Mouse (Mus musculus) telencephalon, adult 2 months (tissue): ENCODE data around the gene Rnf126.
"Not testable (repeated sequence)": the region's sequence is repeated elsewhere in the genome, so short reads cannot be mapped to it uniquely, and the experiment has no call there.

ENCODE experiments used
- DNase-seq: peaks from one replicate; pipeline ENCODE4 v3.0.0-alpha.2; 2011; ENCODE audit warnings: low read depth, low spot score

Rnf126 gene

GRCm38 (mm10) chr10:79766001-79766507, 698 bp downstream of the Rnf126 start:
- no peak for DNase-seq

DNA sequence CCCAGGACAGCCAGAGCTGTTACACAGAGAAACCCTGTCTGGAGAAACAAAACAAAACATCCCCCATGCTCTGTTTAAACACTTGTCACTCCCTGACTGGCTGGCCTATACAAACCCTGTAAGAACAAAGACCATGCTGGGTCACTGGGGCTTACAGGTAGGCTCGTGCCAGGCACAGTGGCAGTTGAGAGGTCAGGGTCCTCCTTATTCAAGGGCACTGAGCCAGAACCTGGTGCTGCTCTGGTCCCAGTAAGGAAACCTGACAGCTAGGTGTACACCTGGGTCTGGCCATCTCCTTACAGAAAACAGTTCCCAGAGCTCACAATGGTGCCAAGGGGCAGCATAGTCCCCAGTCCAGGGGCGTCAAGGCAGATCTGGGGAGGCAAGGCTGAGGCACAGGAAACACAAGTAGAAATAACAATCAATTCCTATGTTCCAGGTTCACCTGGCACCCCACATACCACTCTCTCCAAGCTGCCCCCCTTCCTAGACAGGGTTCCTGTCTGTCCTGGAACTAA, 1.5 kb downstream of the Rnf126 start:
- DNase-seq = no peak

DNA sequence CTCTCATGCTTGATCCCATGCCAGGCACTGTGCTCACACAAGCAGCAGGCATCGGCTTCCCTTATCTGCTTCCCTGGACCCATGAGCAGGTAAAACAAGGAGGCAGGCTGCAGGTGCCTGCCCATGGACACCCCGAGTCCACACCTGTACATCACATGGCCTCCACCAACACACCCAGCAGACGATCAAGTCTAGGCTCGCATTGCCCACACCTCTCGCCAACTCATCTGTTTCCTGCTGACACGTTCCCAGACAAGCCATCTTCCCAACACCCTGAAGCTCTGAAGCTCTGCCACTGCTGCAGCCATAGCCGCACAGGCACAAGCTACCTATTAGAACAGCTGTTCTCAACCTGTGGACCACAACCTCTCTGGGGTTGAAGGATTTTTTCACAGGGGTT, 2.5 kb downstream of the Rnf126 start:
- DNase-seq = no peak

GRCm38 (mm10) chr10:79762875-79763274, 3.9 kb downstream of the Rnf126 start:
- DNase-seq = no peak

DNA sequence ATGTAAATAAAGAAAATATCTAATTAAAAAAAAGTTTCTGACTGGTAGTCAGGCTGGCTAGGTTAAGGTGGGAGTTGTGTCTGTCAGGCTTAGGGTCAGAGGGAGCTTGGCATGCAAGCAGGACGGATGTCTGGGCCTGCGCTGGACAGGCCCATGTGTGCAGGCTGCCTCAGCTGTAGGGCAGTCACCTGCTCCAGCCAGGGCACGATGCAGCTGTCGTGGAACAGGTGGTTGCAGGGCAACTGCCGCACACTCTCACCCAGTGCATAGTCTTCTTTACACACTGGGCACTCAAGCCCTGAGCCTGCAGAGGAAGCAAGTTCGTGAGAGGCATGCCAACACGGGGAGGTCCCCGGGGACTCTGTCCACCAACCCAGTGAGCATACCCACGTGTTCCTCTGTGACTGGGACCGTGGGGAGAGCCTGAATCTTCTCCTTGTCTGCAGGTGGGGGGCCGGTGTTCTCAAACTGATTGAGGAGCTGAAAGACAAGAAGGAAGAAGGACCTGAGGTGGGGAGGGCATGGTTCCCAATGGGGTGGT, 6.1 kb downstream of the Rnf126 start:
- no peak for DNase-seq

- DNase-seq = not testable (repeated sequence)
These were observed 7.1 kb downstream of the Rnf126 start for GRCm38 (mm10) chr10:79759675-79760074.

- DNase-seq = no peak
These were observed 10.1 kb downstream of the Rnf126 start for GRCm38 (mm10) chr10:79756660-79757059.

DNA sequence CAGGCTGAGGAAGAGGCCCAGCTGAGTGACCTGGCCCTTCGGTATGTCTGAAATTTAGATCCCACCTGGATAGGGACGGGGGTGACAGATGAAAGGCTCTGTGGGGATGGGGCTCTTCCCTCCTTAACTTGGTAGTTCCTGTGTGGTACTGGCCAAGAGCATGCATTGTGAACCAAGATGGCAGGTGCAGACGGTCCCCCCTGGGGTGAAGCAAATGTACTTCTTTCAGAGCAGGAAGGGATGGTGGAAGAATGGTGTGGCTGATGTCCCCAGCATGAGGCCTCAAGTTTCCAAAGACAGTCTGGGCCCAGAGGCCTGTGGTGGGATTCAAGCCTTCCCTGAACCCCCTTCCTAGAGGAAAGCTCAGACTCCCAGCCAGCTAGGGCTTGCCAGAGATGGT, 10.9 kb downstream of the Rnf126 start:
- DNase-seq = no peak

DNA sequence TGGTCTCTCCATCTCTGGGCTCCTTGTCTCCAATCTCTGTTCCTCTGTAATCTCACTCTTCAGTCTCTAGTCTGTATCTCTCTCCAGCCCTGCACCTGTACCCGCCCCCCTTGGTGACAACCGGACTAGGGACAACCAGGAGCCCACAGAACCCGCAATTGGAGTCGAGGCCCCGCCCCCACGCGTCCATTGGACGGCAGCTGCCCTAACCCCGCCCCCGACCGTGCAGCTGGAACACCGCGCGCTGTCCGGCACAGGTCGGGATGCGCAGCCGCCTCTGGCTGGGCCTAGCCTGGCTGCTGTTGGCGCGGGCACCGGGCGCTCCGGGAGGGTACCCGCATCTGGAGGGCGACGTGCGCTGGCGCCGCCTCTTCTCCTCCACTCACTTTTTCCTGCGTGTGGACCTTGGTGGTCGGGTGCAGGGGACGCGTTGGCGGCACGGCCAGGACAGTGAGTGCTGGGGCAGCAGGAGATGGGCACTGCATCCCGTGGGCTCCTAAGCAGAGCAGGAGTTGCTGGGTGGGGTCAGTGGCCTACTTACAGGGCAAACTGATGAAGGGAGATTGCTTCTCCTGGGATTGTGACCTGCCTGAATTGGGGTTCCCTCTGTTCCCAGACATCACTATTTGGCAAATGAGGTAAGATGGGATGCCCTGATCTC, 11.8 kb downstream of the Rnf126 start, which contains the start of gene Fgf22:
TSS of gene Fgf22 (plus strand) at position 221 of the 661 bp plus-strand sequence.
- DNase-seq = peak; percentile 29

- no peak for DNase-seq
These were observed 18.3 kb downstream of the Rnf126 start for GRCm38 (mm10) chr10:79748496-79748895.

DNA sequence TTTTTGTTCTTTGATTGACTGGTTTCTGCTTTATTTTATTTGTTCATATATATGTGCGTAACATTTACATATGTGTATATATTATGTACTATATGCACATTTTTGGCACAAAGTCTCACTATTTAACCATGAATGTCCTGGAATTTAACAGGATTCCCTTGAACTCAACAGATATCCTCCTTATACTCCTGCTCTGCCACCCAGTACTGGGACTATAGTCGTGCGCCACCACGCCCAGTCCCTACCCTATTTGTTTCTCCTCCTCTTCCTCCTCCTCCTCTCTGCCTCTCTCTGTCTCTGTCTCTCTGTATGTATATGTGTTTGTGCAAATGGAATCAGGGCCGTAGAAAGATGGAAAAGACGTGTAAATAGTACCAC, 20.0 kb downstream of the Rnf126 start:
- no peak for DNase-seq

DNA sequence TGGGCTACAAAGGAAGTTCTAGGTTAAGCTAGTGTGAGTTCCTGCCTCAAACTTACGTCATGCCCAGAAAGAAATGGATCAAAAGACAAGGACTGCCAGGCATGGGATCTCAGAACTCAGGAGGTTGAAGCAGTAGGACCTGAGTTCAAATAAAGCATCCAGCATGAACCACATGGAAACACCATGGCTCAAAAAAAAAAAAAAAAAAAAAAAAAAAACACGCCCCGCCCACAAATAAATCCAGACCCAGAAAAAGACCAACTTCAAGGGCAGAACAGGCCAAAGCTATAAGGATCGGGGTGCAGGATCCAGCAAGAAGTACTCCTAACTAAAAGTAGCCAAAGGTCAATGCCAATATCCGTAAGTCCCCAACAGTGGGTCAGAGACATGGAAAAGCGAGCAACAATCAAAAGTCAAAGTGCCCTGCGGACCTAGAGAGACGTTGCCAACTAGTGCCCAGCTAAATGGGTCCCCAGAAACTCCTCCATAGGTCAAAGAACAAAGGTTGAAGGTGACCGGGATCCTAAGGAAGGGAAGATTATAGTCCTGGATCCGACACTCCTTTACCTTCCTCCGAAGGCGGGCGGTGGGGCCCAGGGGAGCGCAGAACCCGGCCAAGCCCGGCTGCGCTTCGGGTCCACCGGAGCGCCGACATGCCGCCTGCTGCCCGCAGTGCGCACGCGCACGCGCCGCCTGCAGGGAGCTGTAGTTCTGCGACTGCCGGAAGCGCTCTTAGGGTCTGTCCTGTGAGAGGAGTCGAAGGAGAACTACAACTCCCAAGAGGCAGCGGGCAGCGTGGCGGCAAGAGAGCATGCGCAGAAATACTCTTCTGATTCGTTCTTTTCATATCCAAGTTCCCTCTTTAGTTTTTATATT, 20.6 kb downstream of the Rnf126 start, which contains the start of gene Polrmt:
TSS of gene Polrmt (minus strand) at position 684 of the 876 bp plus-strand sequence.
- DNase-seq = peak; percentile 97

DNA sequence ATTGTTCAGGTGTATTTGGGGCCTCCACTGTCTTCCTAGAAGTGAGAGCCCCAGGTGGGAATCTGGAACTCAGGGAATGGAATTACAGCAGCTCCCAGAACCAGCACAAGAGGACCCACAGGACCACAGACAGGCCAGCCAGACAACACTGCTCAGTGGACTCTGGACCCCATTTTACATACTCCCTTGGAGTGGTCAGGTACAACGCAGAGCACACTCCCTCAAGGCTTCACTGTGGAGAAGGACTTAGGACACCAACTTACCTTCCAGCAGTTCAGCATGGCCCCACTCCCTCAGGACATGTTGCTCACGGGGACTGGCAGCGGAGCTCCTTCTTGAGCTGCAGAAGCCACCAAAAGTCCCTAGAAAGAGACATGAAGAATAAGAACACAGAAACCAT, 21.3 kb downstream of the Rnf126 start:
- no peak for DNase-seq

GRCm38 (mm10) chr10:79743650-79744365, 22.9 kb downstream of the Rnf126 start:
- no peak for DNase-seq

DNA sequence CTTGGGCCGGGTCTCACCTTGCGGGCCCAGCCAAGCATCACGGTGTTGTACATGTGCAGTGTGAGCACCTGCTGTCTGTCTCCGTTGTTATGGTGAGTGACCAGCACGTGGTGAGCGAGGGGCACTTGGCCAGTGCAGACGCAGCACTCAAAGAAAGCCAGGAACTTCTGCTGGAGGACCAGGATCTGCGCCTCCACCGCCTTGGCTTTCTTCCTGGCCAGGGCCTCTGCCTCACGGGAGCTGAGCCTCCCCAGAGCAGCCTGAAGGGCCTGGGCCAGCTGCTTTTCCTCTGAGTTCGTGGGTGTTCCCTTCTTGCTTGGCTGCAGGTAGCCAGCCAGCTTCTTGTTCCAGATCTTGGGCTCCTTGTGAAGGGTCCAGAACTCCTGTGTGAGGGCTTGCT, 23.6 kb downstream of the Rnf126 start:
- no peak for DNase-seq

DNA sequence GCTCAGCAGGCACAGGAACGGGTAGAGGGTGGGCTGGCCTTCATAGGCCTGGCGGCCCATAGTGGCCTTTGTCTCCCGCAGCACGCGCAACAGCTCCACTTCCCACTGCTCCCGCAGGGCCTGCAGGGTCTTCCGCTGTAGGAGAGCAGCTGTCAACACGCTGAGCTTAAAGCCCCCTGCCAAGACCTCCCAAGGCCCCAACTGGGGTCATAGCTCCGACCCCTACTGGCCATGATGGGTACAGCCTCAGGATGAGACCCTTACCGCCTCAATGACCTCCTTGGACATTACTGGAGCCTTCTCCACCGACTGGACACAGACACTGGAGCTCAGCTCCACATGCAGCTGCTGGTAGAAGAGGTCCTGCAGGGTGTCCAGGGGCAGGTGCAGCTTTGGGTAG, 25.9 kb downstream of the Rnf126 start:
- no peak for DNase-seq

DNA sequence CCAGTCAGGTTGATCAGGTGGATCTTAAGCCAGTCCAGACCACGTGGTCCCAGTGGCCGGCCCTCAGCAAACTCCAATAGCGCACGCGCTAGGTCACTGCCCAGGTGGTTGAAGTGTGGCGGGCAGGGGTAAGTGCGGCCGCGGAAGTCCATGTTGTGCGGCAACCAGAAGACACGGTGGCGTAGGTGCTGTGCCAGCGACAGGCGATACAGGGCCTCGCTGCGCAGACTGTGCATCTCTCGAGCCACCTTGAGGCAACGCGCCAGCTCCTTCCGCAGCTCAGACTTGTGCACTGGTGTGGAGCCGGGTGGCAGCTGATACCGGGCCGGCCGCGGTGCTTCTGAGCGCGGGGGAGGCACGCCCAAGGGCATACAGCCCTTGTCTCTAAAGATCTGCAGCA, 27.5 kb downstream of the Rnf126 start:
- DNase-seq = no peak

- no peak for DNase-seq
These were observed 28.5 kb downstream of the Rnf126 start for GRCm38 (mm10) chr10:79738259-79738658.

GRCm38 (mm10) chr10:79736706-79737105, 30.0 kb downstream of the Rnf126 start:
- no peak for DNase-seq

DNA sequence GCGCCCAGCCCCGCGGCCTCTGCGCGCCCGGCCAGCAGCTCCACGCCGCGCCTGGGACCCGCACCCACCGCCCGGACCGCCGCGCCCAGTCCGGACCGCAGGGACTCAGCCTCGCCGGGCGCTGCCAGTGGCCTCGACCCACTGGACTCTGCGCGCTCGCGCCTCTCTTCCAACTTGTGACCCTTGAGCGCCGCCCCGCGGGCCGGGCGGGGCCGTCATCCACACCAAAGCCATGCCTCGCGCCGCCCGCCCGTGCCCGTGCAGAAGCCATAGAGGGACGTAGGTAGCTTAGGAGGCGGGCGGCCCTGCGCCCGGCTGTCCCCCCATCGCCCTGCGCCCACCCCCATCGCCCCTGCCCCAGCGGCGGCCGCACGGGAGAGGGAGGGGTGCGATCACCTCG, 31.4 kb downstream of the Rnf126 start:
- DNase-seq = no peak

- DNase-seq = no peak
These were observed 32.9 kb downstream of the Rnf126 start for GRCm38 (mm10) chr10:79733847-79734246.

DNA sequence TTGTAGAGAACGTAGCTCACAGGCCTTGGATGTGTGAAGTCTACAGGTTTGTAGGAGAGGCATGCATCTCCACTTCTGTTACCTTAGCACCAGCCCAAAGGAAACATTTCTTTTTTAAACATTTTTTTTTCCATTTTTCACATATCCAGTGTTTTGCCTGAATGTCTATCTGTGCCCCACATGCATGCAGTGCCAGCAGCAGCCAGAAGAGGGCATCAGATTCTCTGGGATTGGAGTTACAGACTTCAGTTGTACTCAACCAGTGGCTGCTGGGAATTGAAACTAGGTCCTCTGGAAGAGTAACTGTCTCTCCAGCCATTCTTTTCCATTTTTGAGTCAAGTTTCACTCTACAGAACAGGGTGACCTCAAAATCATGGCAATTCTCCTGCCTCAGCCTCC, 34.3 kb downstream of the Rnf126 start:
- DNase-seq = no peak
